Mouse (Mus musculus) testis, adult 2 months (tissue): ENCODE measurements around the gene Il22.
"Not testable (repeated sequence)": the region's sequence is repeated elsewhere in the genome, so short reads cannot be mapped to it uniquely, and the experiment has no call there.

Source experiments
- CTCF ChIP-seq: fragments of 200-500 bp; IDR thresholded peaks from 2 replicates; pipeline ENCODE4 v1.5.1; 2012; ENCODE audit warnings: low read depth, mild to moderate bottlenecking, inconsistent platforms, low read length, moderate library complexity; ENCODE audit not compliant: control insufficient read depth, insufficient read depth, insufficient replicate concordance
- POLR2A ChIP-seq: fragments of 200-500 bp; IDR thresholded peaks from 2 replicates; pipeline ENCODE4 v1.6.1; 2012; ENCODE audit warnings: low read depth, mild to moderate bottlenecking, inconsistent platforms, low read length, moderate library complexity; ENCODE audit not compliant: control insufficient read depth

- not testable (repeated sequence) for TF ChIP-seq POLR2A, CTCF
These were observed 22.9 kb downstream of the Il22 start for GRCm38 (mm10) chr10:118227629-118228028.
